Mouse (Mus musculus): ENCODE measurements around the gene Hormad1.

GRCm38 (mm10) chr3:95618511-95618910, 59.0 kb downstream of the Hormad1 start:
- no peak for TF ChIP-seq HCFC1 (IDR thresholded peaks at IDR 0.05; ENCODE audit: borderline replicate concordance, insufficient read depth, low read length)
- TF ChIP-seq ZNF384 (IDR thresholded peaks at IDR 0.05; ENCODE audit: low read depth, low read length) = no peak
- TF ChIP-seq ZC3H11A (IDR thresholded peaks at IDR 0.05; ENCODE audit: borderline replicate concordance, low read depth, low read length) = no peak
- TF ChIP-seq MAFK (IDR thresholded peaks at IDR 0.05; ENCODE audit: insufficient read depth, low read depth, low read length) = no peak

Measured in ES-E14 (cell line).